Mouse (Mus musculus) adrenal gland, adult (tissue): ENCODE data around the gene Angptl2.
A peak's percentile ranks its signal among the peaks of the same experiment; 100 is the strongest.
"Not testable (repeated sequence)": the region's sequence is repeated elsewhere in the genome, so short reads cannot be mapped to it uniquely, and the experiment has no call there.

Experiments
- DNase-seq, 2 experiments: peaks; one replicate each; pipeline ENCODE4 v3.0.0; 2022 to 2023; ENCODE audit warnings: low spot score in 1 of 2; ENCODE audit not compliant: inconsistent age in 2 of 2

The Angptl2 gene

GRCm38 (mm10) chr2:33200368-33201068, 15.4 kb upstream of the Angptl2 start:
- no peak for DNase-seq

- DNase-seq: no peak
Observed at GRCm38 (mm10) chr2:33203284-33203683, 12.6 kb upstream of the Angptl2 start.

DNA sequence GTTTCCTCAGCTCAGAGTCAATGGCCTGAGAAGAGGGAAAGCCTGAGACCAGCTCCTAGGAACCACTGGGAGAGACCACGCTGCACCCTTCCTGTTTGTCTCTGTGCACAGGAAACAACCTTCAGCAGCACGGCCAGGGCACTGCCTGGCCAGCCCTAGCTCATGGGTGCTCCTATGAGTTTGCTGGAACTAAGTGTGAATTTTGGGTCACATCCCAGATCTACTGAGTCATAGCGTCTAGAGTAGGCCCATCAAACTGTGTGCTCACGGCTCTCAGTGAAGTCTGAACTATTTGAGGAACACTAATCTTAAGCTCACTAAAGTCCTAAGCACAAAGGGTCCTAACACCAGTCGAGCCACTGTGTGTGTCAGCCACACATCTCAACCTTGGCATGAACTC, 10.9 kb upstream of the Angptl2 start:
- peak; percentile 73 to 90 for DNase-seq

- no peak for DNase-seq
Observed at GRCm38 (mm10) chr2:33205939-33206525, 9.8 kb upstream of the Angptl2 start.

GRCm38 (mm10) chr2:33207069-33207468, 8.8 kb upstream of the Angptl2 start:
- peak in 1 of 2 experiments; percentile 53 for DNase-seq

GRCm38 (mm10) chr2:33208134-33208533, 7.7 kb upstream of the Angptl2 start:
- DNase-seq: no peak

DNA sequence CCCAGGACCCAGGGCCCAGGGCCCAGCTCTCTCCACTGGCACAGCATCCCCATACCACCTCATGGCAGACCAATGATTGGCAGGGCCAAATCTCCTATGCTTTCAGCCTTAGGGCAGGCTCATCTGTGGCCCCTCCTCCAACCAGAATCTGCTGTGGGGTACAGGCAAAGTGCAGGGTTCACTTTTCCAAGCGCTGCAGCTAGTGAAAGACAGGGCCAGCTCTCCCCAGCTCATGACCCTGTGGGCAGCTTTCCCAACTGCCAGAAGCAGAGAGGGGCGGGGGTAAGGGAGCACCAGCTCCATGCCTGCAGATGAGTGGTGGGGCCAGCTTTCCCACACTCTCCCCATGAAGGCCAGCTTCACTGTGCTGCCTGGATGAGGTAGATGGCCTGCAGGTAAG, 5.0 kb upstream of the Angptl2 start:
- DNase-seq: no peak

DNA sequence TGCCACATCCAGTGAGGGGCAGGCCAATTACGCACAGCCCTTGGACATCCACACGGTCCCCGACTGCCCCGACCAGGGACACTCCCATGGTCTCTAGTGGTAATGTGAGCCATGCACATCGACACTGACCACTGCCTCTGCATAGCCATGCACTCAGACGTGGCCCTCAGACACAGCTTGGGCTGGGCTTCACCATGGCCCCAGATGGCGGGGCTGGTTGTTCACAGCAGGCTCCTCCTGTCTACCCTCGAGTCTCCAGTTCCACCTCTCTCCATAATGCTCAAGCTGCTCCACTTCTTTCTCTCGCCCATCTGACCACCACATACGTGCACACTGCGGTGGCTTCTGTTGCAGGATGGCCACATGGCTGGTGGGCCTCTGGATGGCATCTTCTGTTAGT, 4.6 kb upstream of the Angptl2 start:
- DNase-seq: not testable (repeated sequence)

DNA sequence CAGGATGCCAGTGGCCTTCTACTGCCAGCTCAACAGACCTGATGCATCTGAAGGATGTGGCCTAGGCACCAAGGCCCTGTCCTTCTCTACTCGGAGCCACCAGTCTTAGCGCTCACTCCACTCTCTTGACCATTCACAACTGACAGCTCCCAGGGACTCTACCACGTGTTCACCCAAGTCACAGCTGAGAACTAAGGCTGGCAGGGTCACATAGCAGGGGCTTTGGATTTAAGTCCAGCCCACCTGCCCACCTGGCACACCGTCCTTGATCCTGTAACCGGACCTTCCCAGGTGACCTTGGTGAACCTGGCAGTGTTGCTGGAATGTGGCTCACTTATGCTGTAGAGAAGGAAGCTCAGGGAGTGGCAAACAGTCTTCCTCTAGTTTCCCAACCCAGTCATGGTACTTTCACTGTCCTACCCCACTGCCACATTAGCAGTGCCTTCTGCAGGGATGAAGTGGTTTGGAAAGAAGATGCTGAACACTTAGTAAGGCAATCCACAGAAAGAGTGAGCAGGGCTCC, 631 bp upstream of the Angptl2 start:
- DNase-seq: no peak

DNA sequence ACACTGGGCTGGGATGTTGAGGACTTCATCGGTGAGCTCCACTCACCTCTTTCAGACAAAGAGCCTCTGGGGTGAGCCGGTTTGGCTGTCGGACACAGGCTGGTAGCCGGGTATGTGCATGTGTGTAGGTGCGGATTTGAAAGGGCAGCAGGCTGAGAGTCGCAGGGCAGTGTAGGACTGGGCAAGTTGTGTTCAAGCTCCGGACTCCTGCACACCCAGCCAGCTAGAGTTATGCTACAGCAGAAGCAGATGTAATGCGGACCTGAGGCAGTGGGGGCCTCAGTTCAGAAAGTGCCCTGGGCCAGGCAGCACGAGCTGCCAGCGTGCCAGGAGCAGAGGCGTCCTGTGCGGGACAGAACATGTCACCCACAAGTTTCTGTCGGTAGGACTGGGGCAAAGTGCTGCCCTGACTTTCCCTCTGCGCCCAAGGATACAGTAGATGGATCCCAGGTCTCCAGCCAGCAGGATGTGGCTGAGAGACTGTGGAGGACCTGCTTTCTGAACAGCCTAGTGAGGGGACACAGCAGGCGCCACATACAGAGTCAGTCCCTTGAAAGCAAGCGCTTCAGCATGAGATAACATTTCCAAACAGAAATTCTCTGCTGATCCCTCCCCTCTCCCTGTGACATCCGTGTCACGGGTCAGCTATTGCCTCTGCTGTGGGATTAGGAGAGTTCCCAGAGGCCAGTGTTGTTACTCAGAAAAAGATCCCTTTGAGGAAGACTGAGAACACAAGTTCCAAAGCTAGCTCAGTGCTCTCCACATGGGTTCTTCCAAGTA, 966 bp downstream of the Angptl2 start:
- DNase-seq: peak in 1 of 2 experiments; percentile 58

GRCm38 (mm10) chr2:33217425-33217794, 1.5 kb downstream of the Angptl2 start:
- no peak for DNase-seq

GRCm38 (mm10) chr2:33218903-33219625, 3.2 kb downstream of the Angptl2 start:
- peak in 1 of 2 experiments; percentile 73 for DNase-seq

DNA sequence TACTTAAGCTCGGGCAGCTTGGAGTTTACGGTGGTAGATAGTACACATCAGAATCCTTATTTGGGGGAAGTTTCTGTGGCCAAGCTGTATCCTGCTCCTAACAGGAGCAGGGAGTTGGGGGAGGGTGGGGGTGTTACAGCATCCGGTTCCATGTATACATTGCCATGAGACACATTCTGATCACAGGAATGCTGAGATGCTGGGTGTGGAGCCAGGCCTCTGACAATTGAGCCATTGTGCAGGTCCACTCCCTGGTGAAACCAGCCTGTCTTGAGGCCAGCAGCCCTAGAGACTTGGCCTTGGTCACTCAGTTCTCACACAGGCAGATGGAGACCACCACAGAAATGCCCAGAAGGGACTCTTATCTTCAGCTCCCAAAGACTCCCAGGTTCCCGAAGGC, 3.8 kb downstream of the Angptl2 start:
- DNase-seq: no peak

GRCm38 (mm10) chr2:33220246-33220645, 4.4 kb downstream of the Angptl2 start:
- DNase-seq: no peak

GRCm38 (mm10) chr2:33220674-33221338, 4.9 kb downstream of the Angptl2 start:
- no peak for DNase-seq

GRCm38 (mm10) chr2:33221339-33221900, 5.6 kb downstream of the Angptl2 start:
- DNase-seq: peak in 1 of 2 experiments; percentile 48

DNA sequence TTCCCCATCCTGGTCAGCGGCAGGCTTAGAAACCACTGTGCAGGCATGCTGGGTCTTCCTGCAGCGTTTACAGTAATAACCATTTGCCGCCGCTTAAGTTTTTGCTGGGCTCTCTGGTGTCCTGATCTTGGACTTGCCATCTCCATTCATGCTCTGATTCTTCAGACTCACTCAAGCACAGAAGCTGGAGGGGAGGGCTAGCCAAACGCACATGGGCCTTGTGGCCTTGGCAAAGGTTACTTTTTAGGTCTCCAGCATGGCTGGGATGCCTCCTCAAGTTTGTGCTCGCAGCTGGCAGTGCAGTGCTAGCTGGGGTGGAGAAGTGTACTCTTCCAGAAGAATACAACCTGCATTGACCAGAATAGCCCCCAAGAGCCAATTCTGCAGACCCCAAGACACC, 6.6 kb downstream of the Angptl2 start:
- peak in 1 of 2 experiments; percentile 49 for DNase-seq

GRCm38 (mm10) chr2:33223656-33224358, 7.9 kb downstream of the Angptl2 start:
- no peak for DNase-seq

- DNase-seq: no peak
Observed at GRCm38 (mm10) chr2:33225921-33226320, 10.1 kb downstream of the Angptl2 start.

GRCm38 (mm10) chr2:33228077-33228476, 12.2 kb downstream of the Angptl2 start:
- DNase-seq: no peak
